Mouse (Mus musculus) stomach, postnatal 0 days (tissue): Measurements from ENCODE around the gene Fam184b.

Experiments
- CTCF ChIP-seq: IDR thresholded peaks from 2 replicates; pipeline ENCODE4 v1.5.1; 2016; ENCODE audit warnings: antibody characterized with exemption, low read depth, mild to moderate bottlenecking, moderate library complexity
- EP300 ChIP-seq: optimal IDR thresholded peaks from 2 replicates; pipeline ENCODE3; 2016; ENCODE audit warnings: antibody characterized with exemption

DNA sequence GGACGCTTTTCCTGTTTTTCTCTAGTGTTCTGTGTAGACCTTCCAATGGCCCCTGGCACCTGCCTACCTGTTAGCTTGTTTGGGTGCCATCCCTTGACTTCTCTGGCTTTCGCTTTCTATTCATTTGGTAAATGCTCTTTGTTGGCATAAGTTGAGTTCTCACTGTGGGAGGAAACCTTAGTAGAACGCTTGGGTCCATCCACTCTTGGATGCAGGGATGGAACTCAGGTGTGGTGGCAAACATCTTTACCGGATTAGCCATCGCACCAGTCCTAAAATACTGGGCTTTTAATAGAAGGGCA lies 118.7 kb downstream of the Fam184b start:
- no peak for TF ChIP-seq EP300
- TF ChIP-seq CTCF: no peak
